Comparison of ENCODE assay signal across 9 mouse cellular contexts in the genomic region with DNA sequence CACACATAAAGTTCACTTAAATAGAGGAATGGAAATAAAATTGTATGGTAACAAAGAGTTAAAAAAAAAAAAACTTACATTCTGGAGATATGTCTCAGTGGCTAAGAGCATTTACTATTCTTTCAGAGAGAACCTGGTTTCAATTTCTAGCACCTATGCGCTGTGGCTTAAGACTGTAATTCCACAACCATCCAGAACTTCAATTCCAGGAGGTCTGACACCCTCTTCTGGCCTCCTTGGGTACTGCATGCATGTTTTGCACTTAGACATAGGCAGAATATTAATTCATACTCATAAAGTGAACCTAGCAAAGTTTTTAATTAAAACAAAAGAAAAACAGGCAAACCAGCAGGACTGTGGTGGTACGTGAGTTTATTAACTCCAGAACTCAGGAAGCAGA. TPM values are rescaled to one million over a fixed set of nuclear protein-coding genes. Genes with fewer than 3 reads are reported as not detected.
A peak's percentile ranks its signal among the peaks of the same experiment; 100 is the strongest.
DNase-seq lines count a peak whose midpoint lies in the region; ATAC-seq lines count a peak whose summit lies in the region.
"Had no signal": no experiment of that assay in that cellular context is flagged by ENCODE, and none has a peak within 500 bp of the region (broad histone marks: within the 10 kb centered on the region; RNA-seq: fewer than 3 reads in every experiment).

No protein-coding gene starts in this region.

- no peaks in the 10 kb centered on the region for H3K4me1 ChIP-seq in forebrain, embryonic 14.5 days (ENCODE audit: control insufficient read depth, insufficient read depth, low read length)
- H3K4me1 ChIP-seq in forebrain, embryonic 16.5 days (replicated peaks; ENCODE audit: control insufficient read depth, insufficient read depth, low read length) = no peaks in the 10 kb centered on the region
- no peaks in the 10 kb centered on the region for H3K4me1 ChIP-seq in limb, embryonic 10.5 days
- H3K4me1 ChIP-seq: limb, embryonic 12.5 days had no signal

- DNase-seq in forebrain, embryonic 14.5 days (ENCODE audit: low spot score) = peak; percentile 46
- peak; percentile 84 for DNase-seq in testis, postnatal 10 days (ENCODE audit: low spot score)
- no peak for DNase-seq in testis, postnatal 14 days (ENCODE audit: low spot score)
- peak; percentile 69 to 79 for DNase-seq in cerebellum, postnatal 10 days
- peak; percentile 41 to 70 for DNase-seq in heart, postnatal 14 days
- peak; percentile 60 for DNase-seq in limb, embryonic 10.5 days (ENCODE audit: low spot score)
- DNase-seq in retina, postnatal 1 day = peak; percentile 64

- no peak for ATAC-seq in forebrain, embryonic 14.5 days
- ATAC-seq in forebrain, embryonic 16.5 days = no peak

- 79% methylated on average over 2 of the region's 2 CpGs for WGBS in forebrain, embryonic 14.5 days
- 92% methylated on average over 2 of the region's 2 CpGs for WGBS in forebrain, embryonic 16.5 days
- 79% methylated on average over 2 of the region's 2 CpGs for WGBS in limb, embryonic 10.5 days

- no peaks in the 10 kb centered on the region for H3K9me3 ChIP-seq in forebrain, embryonic 14.5 days (replicated peaks; ENCODE audit: control insufficient read depth, low read length)
- H3K9me3 ChIP-seq in forebrain, embryonic 16.5 days (ENCODE audit: control insufficient read depth, low read length) = no peaks in the 10 kb centered on the region
- H3K9me3 ChIP-seq in limb, embryonic 10.5 days (replicated peaks) = no peaks in the 10 kb centered on the region
- H3K9me3 ChIP-seq: limb, embryonic 12.5 days had no signal

- H3K9ac ChIP-seq in forebrain, embryonic 14.5 days (ENCODE audit: low read length) = no peak overlapping the region
- no peak overlapping the region for H3K9ac ChIP-seq in forebrain, embryonic 16.5 days (replicated peaks; ENCODE audit: low read depth, low read length)
- H3K9ac ChIP-seq: limb, embryonic 12.5 days had no signal

- H3K36me3 ChIP-seq in forebrain, embryonic 14.5 days (ENCODE audit: control insufficient read depth, insufficient read depth, low read length) = peaks cover 43% of the 10 kb centered on the region
- peaks cover 14% of the 10 kb centered on the region for H3K36me3 ChIP-seq in forebrain, embryonic 16.5 days (ENCODE audit: control insufficient read depth, insufficient read depth)
- H3K36me3 ChIP-seq in limb, embryonic 10.5 days = peaks cover 58% of the 10 kb centered on the region

- H3K4me2 ChIP-seq in forebrain, embryonic 14.5 days (ENCODE audit: low read length) = no peak overlapping the region
- no peak overlapping the region for H3K4me2 ChIP-seq in forebrain, embryonic 16.5 days (ENCODE audit: low read length)
- H3K4me2 ChIP-seq: limb, embryonic 12.5 days had no signal

- no peaks in the 10 kb centered on the region for H3K27me3 ChIP-seq in forebrain, embryonic 14.5 days (replicated peaks; ENCODE audit: control insufficient read depth, insufficient read depth, low read length)
- H3K27me3 ChIP-seq in forebrain, embryonic 16.5 days (replicated peaks; ENCODE audit: control insufficient read depth, insufficient read depth, low read length) = no peaks in the 10 kb centered on the region
- H3K27me3 ChIP-seq in limb, embryonic 10.5 days (ENCODE audit: low read depth, poor library complexity, severe bottlenecking) = no peaks in the 10 kb centered on the region
- H3K27me3 ChIP-seq: limb, embryonic 12.5 days had no signal

- no peak overlapping the region for H3K4me3 ChIP-seq in forebrain, embryonic 14.5 days (ENCODE audit: low read depth, low read length)
- no peak overlapping the region for H3K4me3 ChIP-seq in forebrain, embryonic 16.5 days (replicated peaks; ENCODE audit: low read length)
- no peak overlapping the region for H3K4me3 ChIP-seq in limb, embryonic 10.5 days
- H3K4me3 ChIP-seq: limb, embryonic 12.5 days had no signal

- intact Hi-C loops in heart, postnatal 14 days (cut with DNase I) = loop anchor here (5.0 kb wide), 1 partner anchor 104 kb away; no protein-coding TSS in a partner anchor

- no peak overlapping the region for H3K27ac ChIP-seq in forebrain, embryonic 14.5 days (ENCODE audit: low read depth, low read length)
- H3K27ac ChIP-seq in forebrain, embryonic 16.5 days (ENCODE audit: low read length) = no peak overlapping the region
- H3K27ac ChIP-seq in limb, embryonic 10.5 days = no peak overlapping the region
- H3K27ac ChIP-seq: limb, embryonic 12.5 days had no signal

RNA-seq across cellular contexts. Expression of gene Rps6, which starts 34.0 kb away (rescaled TPM):
- polyA plus RNA-seq in forebrain, embryonic 14.5 days (2014; fragmentation: Nextera tagmentation; extraction: Ambion mirVana) = 502 and 571 TPM in 2 replicates
- 371 and 373 TPM in 2 replicates for polyA plus RNA-seq in forebrain, embryonic 16.5 days (2015; fragmentation: Nextera tagmentation; extraction: Ambion mirVana)
- total RNA-seq in heart, postnatal 14 days (2021) = 100 to 1,000 TPM; 454 to 481 TPM
- 718 and 830 TPM in 2 replicates for polyA plus RNA-seq in limb, embryonic 10.5 days (2016; fragmentation: Nextera tagmentation; extraction: Ambion mirVana)

RNA-seq across cellular contexts. Expression of gene Acer2, which starts 51.0 kb away (rescaled TPM):
- 12.8 and 13.6 TPM in 2 replicates for polyA plus RNA-seq in forebrain, embryonic 14.5 days (2014; fragmentation: Nextera tagmentation; extraction: Ambion mirVana)
- 10.5 and 11.7 TPM in 2 replicates for polyA plus RNA-seq in forebrain, embryonic 16.5 days (2015; fragmentation: Nextera tagmentation; extraction: Ambion mirVana)
- total RNA-seq in heart, postnatal 14 days (2021) = 10 to 100 TPM; 21.4 to 26.9 TPM
- polyA plus RNA-seq in limb, embryonic 10.5 days (2016; fragmentation: Nextera tagmentation; extraction: Ambion mirVana) = 13.1 and 17.1 TPM in 2 replicates
